8 mouse cellular contexts compared by ENCODE assay signal in the genomic region with DNA sequence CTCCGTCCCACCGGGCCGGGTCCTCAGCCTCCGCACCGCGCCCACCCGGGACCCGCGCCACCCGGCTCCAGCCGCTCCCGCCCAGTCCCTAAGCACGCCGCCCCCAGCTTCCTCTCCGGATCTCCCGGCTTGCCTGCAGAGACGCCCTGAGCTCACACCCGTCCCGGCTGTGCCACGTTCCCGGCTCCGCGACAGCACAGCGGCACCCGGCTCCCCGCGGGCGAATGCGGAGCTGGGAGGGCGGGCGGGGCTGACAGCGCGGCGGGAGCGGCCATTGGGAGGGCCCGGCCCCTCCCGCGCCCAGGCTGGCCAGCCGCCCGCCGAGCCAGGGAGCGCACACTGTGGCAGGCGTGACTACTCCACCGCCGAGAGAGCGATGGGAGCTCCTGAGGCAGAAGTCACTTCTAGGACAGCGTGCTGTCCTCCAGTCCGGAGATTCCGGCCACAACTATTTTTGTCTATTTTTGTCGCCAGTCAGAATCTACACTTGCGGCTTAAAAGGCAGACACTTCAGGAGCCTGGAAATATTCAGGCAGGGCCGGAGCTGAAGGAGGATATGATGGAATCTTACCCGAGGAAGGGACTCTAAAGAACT. TPM values are rescaled to one million over a fixed set of nuclear protein-coding genes. Genes with fewer than 3 reads are reported as not detected.
DNase-seq lines count a peak whose midpoint lies in the region; ATAC-seq and TF ChIP-seq lines count a peak whose summit lies in the region.

Gene Heatr5a, minus strand, starts transcription at position 252 of the 595 bp plus-strand sequence.

- WGBS in hindbrain, embryonic 14.5 days: 1% methylated on average over 49 of the region's 53 CpGs

- in situ Hi-C loops in Patski (cut with MboI; ENCODE audit: low pct_unique_long_range_greater_than_20kb): no loop called here

- peak within 1 kb of the TSS; percentile 76 for H3K9ac ChIP-seq in hindbrain, embryonic 14.5 days

- no peaks in the 10 kb centered on the region for H3K9me3 ChIP-seq in hindbrain, embryonic 14.5 days (ENCODE audit: control insufficient read depth, low read length)

- peak within 1 kb of the TSS; percentile 67 for H3K4me2 ChIP-seq in hindbrain, embryonic 14.5 days (replicated peaks)

- ATAC-seq in Patski: peak; percentile 95
- peak; percentile 96 for ATAC-seq in hindbrain, embryonic 14.5 days (ENCODE audit: low FRiP score)

- peak within 1 kb of the TSS; percentile 97 for H3K4me3 ChIP-seq in hindbrain, embryonic 14.5 days (replicated peaks; ENCODE audit: low read length)

- no peaks in the 10 kb centered on the region for H3K27me3 ChIP-seq in Patski
- H3K27me3 ChIP-seq in hindbrain, embryonic 14.5 days (ENCODE audit: control insufficient read depth, insufficient read depth, low read length): no peaks in the 10 kb centered on the region

- H3K4me1 ChIP-seq in hindbrain, embryonic 14.5 days (replicated peaks; ENCODE audit: control insufficient read depth, insufficient read depth, low read length): no peaks in the 10 kb centered on the region

- no peak for DNase-seq in Patski (ENCODE audit: low read depth, low spot score)
- peak; percentile 88 to 92 for DNase-seq in cerebellum, postnatal 14 days
- peak; percentile 72 to 75 for DNase-seq in frontal cortex, postnatal 25 days (ENCODE audit: low spot score in 2 of 2)
- DNase-seq in hindbrain, embryonic 14.5 days (ENCODE audit: low spot score): peak; percentile 84
- peak; percentile 68 for DNase-seq in left cerebral cortex, adult 11 months (ENCODE audit: low spot score)
- peak; percentile 94 to 95 for DNase-seq in lung, postnatal 4 days
- DNase-seq in retina, postnatal 7 days (ENCODE audit: low read depth, low spot score): peak; percentile 72
- DNase-seq in urinary bladder, adult 2 months (ENCODE audit: low spot score): peak; percentile 84

- no peak for TF ChIP-seq CTCF in Patski (IDR thresholded peaks at IDR 0.05)

- POLR2A ChIA-PET in Patski (lab: Charles Lee): interaction anchor here (1.3 kb wide), 1 partner anchor 34 kb away, joined by 3 read pairs; no protein-coding TSS in a partner anchor

- CTCF ChIA-PET in Patski (lab: Charles Lee): interaction anchor here (1.0 to 1.9 kb wide), 2 partner anchors 14 to 30 kb away, joined by 3 to 5 read pairs; no protein-coding TSS in a partner anchor

- H3K36me3 ChIP-seq in hindbrain, embryonic 14.5 days (replicated peaks; ENCODE audit: control insufficient read depth, insufficient read depth): no peaks in the 10 kb centered on the region

- H3K27ac ChIP-seq in hindbrain, embryonic 14.5 days: peak within 1 kb of the TSS; percentile 76

RNA-seq across cellular contexts. Expression of gene Heatr5a, which starts in this region (rescaled TPM):
- 16.9 TPM for polyA plus RNA-seq in Patski (2021)
- 8.3 and 9.4 TPM in 2 replicates for polyA plus RNA-seq in hindbrain, embryonic 14.5 days (2014; fragmentation: Nextera tagmentation; extraction: Ambion mirVana)
- polyA plus RNA-seq in urinary bladder, adult 2 months (2012; rRNA removed): 17.1 and 19.4 TPM in 2 replicates
